Mouse (Mus musculus) embryonic fibroblast, embryonic 13.5 days (primary cell): ENCODE results near the gene Dennd4c. TPM values are rescaled to one million over a fixed set of nuclear protein-coding genes. Genes with fewer than 3 reads are reported as not detected.
A peak's percentile ranks its signal among the peaks of the same experiment; 100 is the strongest.

Experiments used
- H3K27ac ChIP-seq: 2 replicates; pipeline ENCODE4 v1.5.1; 2012; ENCODE audit warnings: low read length, control low read depth, inconsistent platforms; ENCODE audit not compliant: insufficient read depth
- H3K4me1 ChIP-seq: 2 replicates; pipeline ENCODE4 v1.6.1; 2011; ENCODE audit warnings: low read length; ENCODE audit not compliant: control insufficient read depth, insufficient read depth
- H3K4me3 ChIP-seq: 2 replicates; pipeline ENCODE4 v1.5.1; 2011; ENCODE audit warnings: mild to moderate bottlenecking, control low read depth, low read length; ENCODE audit not compliant: insufficient read depth
- CTCF ChIP-seq: IDR thresholded peaks from 2 replicates; pipeline ENCODE4 v1.5.1; 2011; ENCODE audit warnings: mild to moderate bottlenecking, control low read depth, low read length, moderate library complexity, borderline replicate concordance; ENCODE audit not compliant: insufficient read depth
- POLR2A ChIP-seq: IDR thresholded peaks from 2 replicates; pipeline ENCODE4 v1.6.1; 2011; ENCODE audit warnings: low read depth, mild to moderate bottlenecking, control low read depth, low read length, moderate library complexity
- polyA plus RNA-seq: library from polyadenylated mRNA; stranded (reverse); fragments of >200 nt; gene quantifications from 2 replicates; pipeline ENCODE4 v1.2.4, GENCODE M21; 2011; ENCODE audit warnings: low read depth; ENCODE audit not compliant: missing spikeins, insufficient read length

Dennd4c gene
- polyA plus RNA-seq, 1 experiment = 28.4 TPM

DNA sequence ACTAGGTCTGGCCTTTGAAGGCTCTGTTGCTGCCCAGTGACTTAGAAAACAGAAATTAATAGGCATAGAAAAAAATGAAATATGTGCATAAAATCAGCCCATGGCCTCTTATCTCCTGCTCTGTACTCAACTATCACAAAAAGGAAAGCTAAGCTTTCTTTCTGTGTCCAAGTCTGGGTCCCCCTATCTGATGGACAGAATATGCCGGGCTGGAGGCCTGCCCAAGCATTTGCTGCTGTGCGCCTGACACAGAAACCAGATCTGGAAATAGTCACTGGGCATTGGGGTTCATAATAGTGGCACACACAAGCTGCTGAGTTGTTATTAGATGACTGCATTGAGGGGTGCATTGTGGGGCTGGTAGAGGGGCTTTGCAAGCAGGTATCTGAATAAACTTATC lies 131.1 kb downstream of the Dennd4c start:
- no peaks in the 10 kb centered on the region for H3K4me1 ChIP-seq
- H3K4me3 ChIP-seq = no peak overlapping the region
- TF ChIP-seq POLR2A (no peak), CTCF (no peak)
- H3K27ac ChIP-seq = no peak overlapping the region

DNA sequence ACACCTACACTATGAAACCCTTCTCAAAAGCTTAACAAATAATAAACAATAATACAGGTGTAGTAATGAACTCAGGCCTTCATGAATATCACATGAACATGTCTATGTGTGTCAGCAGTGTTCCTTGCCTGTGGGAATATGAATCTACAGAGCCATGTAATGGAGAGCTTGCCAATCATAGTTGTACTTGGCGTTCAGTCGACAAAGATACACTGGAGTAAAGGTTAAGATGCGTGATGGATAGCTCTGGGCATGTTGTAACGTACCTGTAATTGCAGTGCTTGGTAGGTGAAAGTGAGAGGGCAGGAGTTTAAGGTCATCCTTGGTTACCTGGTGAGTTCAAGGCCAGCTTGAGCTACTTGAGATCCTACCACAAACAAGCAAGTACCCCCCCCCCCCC lies 132.8 kb downstream of the Dennd4c start:
- Histone ChIP-seq H3K4me3 (no peak overlapping the region), H3K27ac (no peak overlapping the region), H3K4me1 (no peaks in the 10 kb centered on the region)
- TF ChIP-seq CTCF (no peak), POLR2A (no peak)

DNA sequence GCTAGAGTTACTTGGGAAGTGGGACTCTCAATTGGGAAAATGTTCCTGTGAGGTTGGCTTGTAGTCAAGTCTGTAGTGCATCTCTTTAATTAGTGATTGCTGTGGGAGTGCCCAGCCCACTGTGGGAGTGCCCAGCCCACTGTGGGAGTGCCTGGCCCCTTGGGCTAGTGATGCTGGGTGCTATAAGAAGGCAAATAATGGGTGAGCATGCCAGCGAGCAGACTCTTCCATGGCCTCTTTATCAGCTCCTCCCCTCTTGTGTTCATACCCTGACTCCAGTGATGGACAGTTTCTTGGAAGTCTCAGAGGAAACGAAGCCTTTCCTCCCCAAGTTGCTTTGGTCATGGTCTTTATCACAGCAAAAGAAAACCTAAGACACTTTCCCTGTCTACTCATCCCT lies 134.1 kb downstream of the Dennd4c start:
- no peak for TF ChIP-seq CTCF
- no peak overlapping the region for H3K27ac ChIP-seq
- H3K4me1 ChIP-seq = no peaks in the 10 kb centered on the region
- H3K4me3 ChIP-seq = no peak overlapping the region

DNA sequence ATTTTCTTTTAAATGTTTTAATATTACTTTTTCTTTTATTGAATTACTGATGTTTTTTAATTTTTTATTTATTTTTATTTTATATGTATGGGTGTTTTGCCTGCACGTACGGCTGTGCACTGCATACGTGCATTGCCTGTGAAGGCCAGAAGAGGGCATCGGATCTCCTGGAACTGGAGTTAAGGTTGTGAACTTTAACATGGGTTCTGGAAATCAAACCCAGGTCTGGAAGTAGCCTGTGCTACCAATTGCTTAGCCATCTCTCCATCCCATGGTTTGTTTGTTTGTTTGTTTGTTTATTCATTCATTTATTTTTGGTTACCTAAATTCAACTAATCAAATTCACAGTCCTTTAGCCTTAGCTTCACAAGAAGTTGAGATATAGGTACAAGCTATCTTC lies 136.6 kb downstream of the Dennd4c start:
- Histone ChIP-seq H3K4me1 (no peaks in the 10 kb centered on the region), H3K4me3 (no peak overlapping the region), H3K27ac (no peak overlapping the region)
- TF ChIP-seq CTCF (peak; percentile 46; the same call in 1 of the 2 replicates), POLR2A (no peak)

DNA sequence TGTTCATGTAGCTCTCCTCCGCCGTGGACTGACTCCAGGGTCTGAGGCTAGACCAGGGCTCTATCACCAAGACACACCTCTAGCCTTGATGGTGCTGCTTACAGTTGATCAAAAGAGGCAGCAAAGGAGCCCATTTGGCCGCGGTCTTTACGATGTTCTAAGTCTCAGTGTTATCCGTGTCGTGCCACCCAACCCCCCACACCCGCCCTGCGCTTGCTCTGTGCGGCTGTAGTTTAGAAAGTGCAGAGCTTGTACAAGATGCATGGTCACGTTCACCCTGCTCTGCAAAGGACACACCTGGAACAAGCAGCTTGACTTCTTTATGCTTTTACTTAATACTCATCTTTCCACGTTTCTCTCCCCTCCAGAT lies 137.4 kb downstream of the Dennd4c start:
- no peaks in the 10 kb centered on the region for H3K4me1 ChIP-seq
- TF ChIP-seq POLR2A = no peak
- no peak for TF ChIP-seq CTCF
- no peak overlapping the region for H3K27ac ChIP-seq
- H3K4me3 ChIP-seq = peak overlapping the region; percentile 13

DNA sequence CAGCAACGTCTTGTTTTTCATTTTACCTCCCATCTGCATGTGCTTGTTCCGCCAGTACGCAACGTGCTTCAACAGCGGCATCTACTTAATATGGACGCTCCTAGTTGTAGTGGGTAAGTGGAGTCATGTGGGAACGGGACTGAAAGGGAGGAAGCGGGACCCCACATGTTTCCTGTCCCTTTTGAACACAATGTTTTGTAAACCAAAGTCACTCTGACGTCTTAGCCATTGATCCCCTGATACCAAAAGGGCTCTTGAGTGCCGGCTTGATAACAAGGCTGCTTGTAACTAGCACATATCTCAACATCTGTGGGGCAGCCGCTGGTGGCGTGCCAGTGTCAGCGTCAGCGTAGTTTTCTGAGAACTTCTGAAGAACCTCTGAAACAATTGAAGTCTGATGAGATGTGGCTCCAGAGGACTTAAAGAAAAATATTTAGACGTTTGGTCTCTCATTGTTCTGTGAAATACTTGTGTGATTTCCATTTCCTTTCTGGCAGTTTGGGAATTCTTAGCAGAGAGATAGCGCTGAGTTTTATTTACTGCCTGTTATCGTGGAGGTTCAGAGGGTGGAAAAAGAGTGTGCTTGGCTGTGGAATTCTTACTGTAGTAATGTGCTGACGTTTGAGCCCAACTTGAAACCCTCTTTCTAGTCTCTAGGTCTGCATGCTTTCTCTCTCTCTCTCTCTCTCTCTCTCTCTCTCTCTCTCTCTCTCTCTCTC lies 138.0 kb downstream of the Dennd4c start:
- TF ChIP-seq CTCF (no peak), POLR2A (no peak)
- Histone ChIP-seq H3K4me1 (no peaks in the 10 kb centered on the region), H3K4me3 (peak overlapping the region; percentile 13), H3K27ac (no peak overlapping the region)

DNA sequence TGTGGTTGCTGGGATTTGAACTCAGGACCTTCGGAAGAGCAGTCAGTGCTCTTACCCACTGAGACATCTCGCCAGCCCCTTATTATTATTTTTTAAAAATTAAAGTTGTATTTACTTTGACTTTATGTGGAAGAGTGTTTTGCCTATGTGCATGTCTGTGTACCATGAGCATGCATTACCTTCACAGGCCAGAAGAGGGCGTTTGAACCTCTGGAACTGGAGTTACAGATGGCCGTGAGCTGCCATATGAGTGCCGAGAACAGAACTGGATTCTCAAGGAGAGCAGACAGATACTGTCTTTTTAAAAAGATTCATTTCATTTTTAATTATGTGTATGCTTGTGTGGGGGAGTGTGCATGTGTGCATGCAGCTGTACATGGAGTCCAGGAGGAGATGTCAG lies 139.5 kb downstream of the Dennd4c start:
- no peak overlapping the region for H3K27ac ChIP-seq
- TF ChIP-seq POLR2A = no peak
- H3K4me1 ChIP-seq = no peaks in the 10 kb centered on the region
- H3K4me3 ChIP-seq = no peak overlapping the region

DNA sequence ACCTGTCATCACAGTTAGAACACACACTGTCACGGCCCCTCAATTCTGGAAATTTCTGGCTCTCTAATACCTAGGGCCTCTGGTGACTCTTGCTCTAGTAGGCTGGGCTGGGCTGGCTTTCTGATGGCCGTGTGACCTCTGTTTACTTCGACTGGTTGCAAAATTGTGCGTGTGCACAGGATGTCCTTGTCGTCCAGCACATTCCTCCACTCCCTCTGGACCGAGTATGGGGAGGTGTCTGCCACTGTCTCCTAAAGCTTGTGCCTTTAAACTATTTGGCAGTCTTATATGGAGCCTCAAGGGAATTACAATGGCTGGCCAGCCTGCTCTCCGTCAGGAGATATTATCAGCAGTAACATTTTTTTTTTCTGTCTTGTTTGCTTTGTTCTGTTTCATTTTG lies 149.1 kb downstream of the Dennd4c start:
- Histone ChIP-seq H3K4me1 (peaks cover 5% of the 10 kb centered on the region; the same call in 1 of the 2 replicates), H3K4me3 (no peak overlapping the region), H3K27ac (no peak overlapping the region)
- no peak for TF ChIP-seq POLR2A
- no peak for TF ChIP-seq CTCF

DNA sequence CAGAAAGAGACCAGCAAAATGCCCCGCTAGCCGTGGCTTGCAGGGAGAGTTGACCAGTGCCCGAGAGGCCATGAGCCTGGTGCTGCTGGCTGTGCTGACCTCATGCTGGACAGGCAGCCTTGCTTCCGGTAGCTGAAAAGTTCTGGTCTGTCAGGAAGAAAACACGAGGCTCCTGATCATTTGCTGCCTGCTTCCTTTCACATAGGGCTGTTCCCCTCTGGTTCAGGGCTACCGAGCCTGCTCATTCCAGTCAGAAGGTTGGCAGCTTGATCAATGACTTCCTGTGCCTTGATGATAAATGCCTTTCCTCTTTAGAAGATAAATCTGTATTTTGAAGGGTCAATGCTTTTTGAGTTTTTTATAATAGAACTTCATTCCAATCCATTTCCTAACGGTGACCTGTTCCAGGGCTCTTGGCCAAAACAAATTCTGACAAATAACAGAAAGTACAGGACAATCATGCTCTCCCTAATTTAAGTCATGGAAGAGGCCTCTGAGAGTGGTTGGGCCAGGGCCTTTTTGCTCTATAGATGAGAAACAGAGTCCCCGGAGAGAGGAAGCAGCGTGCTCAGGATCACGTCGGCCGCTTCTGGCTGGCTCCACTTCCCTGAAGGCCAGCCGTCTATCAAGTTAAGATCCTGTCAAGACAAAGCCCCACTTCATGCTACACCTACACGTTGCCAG lies 150.6 kb downstream of the Dennd4c start:
- Histone ChIP-seq H3K27ac (peak overlapping the region; percentile 81), H3K4me3 (no peak overlapping the region), H3K4me1 (peaks cover 5% of the 10 kb centered on the region; the same call in 1 of the 2 replicates)
- TF ChIP-seq CTCF (no peak), POLR2A (no peak)

Other genes starting within 250 kb of the Dennd4c start
- not detected in 2 replicates for gene Saxo1, start 190.2 kb upstream of the Dennd4c start, polyA plus RNA-seq
- 148 and 161 TPM in 2 replicates for gene Rraga, start 172.9 kb upstream of the Dennd4c start, polyA plus RNA-seq
- 16.4 and 18.7 TPM in 2 replicates for gene Haus6, start 136.5 kb upstream of the Dennd4c start, polyA plus RNA-seq
- gene Plin2, start 78.5 kb upstream of the Dennd4c start, polyA plus RNA-seq = 75.0 and 93.7 TPM in 2 replicates
- 1,845 and 1,950 TPM in 2 replicates for gene Rps6, start 108.9 kb downstream of the Dennd4c start, polyA plus RNA-seq
- 0.77 and 1.1 TPM in 2 replicates for gene Acer2, start 125.8 kb downstream of the Dennd4c start, polyA plus RNA-seq